Mouse (Mus musculus): ENCODE data around the gene Rae1.

DNA sequence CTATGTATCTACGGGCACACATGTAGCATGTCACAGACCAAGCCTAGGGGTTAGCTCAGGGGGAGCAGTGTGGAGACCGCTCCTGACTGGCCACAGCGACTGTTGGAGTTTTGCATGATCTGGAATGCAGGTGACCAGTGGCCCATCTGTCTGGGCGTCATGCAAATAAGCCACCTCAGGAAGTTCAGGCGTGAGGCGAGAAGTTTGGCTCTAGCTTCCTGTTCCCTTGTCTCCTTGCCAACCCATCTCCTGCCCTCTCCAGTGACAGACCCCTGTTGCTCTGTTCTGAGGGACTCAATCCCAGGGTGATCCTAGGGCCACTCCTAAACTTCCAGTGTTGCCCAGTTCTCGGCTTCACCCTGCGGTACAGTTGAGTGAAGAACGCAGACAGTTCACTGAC, 60.5 kb downstream of the Rae1 start:
- TF ChIP-seq CTCF (IDR thresholded peaks at IDR 0.05; ENCODE audit: low read depth), result no peak
- TF ChIP-seq EP300 (IDR thresholded peaks at IDR 0.05; ENCODE audit: low read depth), result no peak

All from liver, embryonic 14.5 days (tissue).